Mouse (Mus musculus): ENCODE results near the gene Ep400.

Gene Ep400

GRCm38 (mm10) chr5:110665486-110666121 is 104.9 kb downstream of the Ep400 start:
- DNase-seq (ENCODE audit: low spot score): peak; percentile 13

- DNase-seq (ENCODE audit: low spot score): no peak
Observed at GRCm38 (mm10) chr5:110664750-110665269, 105.7 kb downstream of the Ep400 start.

DNA sequence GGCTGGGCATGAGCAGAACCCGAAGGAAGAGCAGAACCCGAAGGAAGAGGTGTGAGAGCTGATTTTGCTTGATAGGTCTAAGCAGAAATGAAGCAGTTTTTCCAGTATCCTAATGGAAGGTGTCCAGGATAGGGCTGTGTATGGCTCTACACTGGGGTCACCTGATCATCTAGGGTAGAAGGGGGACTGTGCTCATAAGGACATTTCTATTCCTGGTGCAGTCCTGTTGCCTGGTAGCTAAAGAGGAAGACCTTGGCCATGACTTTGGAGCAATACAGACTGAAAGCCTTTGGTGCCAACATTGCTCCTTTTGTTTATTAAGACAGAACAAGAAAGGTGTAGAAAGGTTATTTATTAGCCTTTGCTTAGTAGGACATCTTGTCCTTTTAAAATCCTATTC is 106.5 kb downstream of the Ep400 start:
- no peak for DNase-seq (ENCODE audit: low spot score)

DNA sequence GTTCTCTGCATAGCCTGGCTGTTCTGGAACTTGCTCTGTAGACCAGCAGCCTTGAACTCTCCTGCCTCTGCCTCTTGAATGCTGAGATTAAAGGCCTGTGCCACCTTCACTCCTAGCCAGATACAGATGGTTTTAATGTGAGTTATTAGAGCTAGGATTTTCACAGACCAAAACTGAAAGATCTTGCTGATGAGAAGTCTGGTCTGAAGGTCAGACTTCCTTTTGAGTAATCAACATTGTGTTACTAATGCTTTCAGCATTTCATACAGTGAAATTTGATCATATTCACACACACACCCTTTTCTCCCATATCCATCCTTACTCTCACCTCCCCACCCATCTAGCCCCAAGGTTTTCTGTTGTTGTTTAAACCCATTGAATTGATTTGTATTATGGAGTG is 110.8 kb downstream of the Ep400 start:
- DNase-seq (ENCODE audit: low spot score): no peak

DNA sequence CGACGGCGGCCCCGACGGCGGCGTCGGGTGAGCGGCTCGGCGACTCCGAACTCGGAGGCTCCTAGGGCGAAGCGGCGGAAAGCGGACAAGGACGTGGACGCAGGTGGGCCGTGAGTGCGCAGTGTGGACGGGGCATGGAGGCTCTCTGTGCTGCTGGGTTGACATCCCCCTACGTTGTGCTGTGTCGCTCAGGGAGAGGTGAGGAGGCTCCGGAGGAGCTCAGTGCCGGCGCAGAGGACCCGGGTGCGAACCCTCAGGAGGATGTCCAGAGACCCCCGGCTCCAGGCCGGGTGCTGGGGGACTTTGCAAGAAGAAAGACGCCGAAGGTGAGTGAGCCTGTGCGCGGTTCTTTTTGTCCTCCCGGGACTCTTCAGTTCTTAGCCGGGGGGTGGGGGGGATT is 116.8 kb downstream of the Ep400 start:
- no peak for DNase-seq (ENCODE audit: low spot score)

DNA sequence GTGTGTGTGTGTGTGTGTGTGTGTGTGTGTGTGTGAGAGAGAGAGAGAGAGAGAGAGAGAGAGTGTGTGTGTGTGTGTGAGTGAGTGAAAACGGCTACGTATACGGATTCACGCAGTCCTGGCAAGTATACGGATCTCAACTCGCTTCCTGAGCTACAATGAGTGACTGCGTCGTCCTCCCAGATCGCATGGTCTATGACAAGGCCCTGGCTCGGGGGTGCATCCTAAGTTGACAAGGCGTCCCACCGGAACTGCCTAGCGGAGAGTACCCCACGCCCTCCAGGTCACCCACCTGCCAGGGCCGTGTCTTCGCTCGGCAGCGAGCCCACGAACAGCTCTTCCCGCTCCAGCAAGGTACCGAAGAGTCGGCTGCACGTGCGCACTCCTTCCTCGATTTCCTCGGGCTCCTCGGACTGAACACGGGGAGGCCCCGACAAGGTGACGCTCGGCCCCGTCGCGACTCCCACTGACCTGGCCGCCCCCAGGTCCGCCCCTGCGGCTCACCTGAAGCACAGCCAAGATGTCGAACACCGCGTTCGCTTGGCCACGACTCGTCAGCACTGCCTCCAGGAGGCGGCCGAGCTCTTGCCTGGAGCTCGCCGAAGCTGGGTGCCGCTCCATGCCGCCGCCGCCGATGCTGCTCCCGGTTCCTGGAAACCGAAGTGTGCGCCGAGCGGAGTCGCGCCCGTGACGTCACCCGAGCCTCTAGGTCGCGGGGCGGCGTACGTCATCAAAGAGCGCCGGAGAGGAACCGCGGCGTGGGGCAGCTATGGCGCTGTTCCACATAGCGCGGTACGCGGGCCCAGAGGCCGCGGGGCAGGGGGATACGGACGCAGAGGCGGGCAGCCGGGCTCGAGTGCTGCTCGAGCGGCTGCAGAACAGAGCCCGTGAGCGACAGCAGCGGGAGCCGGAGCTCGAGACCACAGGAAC is 117.5 kb downstream of the Ep400 start, which contains the start of the genes Noc4l and Ddx51:
Gene Noc4l (minus strand): TSS at position 699 of the 930 bp plus-strand sequence.
Gene Ddx51 (plus strand): TSS at position 733 of the 930 bp plus-strand sequence.
- DNase-seq (ENCODE audit: low spot score): peak; percentile 99

GRCm38 (mm10) chr5:110646377-110646776 is 124.1 kb downstream of the Ep400 start:
- no peak for DNase-seq (ENCODE audit: low spot score)

DNA sequence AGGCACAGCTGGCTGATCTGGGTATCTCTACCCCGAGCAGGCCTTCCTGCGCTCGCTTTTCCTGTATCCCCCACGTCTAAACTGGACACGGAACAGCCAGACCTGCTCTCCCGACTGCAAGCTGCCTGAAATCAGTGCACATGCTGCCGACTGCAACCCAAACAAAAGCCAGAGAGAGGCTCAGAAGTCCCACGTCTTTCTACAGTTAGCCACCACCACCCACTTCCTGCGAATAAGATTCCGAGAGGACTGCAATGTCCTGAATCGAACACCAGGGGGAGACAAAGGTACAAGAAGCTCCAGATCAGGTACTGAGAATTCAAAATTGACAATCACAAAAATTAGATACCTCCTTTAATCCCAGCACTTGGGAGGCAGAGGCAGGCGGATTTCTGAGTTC is 131.1 kb downstream of the Ep400 start:
- peak; percentile 86 for DNase-seq (ENCODE audit: low spot score)

DNA sequence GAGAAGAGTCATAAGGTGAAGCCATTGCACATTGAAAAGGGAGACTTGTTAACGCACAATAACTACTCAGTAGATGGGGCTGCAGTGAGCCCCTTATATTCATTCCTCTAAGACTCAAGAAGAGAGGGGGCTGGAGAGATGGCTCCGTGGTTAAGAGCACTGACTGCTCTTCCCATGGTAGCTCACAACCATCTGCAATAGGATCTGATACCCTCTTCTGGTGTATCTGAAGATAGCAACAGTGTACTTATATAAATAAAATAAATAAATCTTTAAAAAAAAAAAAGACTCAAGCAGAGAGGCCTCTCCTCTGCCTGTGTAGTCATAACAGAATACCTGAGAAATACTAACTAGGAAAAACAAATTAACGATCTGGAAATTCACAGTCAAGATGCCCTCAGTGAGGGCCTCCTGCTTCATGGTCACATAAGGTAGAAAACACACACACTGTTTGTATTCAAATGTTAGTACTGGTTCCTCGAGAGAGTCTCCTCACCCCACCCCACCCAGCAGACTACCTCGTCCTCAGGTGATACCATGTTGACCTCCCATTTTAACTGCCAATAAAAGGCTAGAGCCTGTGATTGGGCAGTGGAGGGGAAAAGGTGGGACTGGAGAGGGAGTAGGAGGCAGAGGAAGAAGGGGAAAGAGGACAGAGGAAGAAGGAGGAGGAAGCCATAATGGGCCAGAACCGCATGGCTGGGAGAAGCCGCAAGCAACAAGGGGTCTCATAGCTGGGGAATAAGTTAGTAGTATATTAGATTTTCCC is 132.0 kb downstream of the Ep400 start:
- DNase-seq (ENCODE audit: low spot score): no peak

DNA sequence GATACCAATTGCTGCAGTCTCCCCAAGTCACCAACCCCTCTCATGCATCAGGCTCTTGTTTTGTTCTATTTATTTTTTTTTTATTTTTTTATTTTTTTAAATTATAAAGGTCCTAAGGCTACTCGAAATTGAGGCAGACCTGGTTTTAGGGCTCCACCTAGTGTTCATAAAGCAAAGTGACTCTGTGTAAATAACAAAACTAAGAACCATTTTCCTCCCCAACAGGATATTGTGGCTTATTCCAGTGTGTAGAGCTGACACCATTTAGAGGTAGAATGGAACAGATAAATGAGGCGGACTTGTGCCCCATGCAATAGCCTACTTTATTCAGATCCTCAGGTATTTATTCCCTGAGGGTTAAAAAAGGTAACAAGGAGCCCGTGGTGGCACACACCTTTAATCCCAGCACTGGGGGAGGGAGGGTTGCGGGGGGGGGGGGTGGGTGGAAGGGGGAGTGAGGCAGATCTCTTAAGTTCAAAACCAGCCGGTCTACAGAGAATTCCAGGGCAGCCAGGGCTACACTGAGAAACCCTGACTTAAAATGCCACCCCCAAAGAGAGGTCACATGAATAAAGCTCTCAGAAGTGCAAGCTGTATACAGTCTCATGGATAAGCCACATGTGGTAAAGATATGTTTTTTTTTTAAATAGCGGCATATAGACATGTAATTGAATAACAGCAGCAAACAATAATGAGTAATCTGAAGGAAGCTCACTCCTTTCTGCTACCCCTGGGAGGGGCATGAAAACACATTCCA is 134.4 kb downstream of the Ep400 start:
- no peak for DNase-seq (ENCODE audit: low spot score)

DNA sequence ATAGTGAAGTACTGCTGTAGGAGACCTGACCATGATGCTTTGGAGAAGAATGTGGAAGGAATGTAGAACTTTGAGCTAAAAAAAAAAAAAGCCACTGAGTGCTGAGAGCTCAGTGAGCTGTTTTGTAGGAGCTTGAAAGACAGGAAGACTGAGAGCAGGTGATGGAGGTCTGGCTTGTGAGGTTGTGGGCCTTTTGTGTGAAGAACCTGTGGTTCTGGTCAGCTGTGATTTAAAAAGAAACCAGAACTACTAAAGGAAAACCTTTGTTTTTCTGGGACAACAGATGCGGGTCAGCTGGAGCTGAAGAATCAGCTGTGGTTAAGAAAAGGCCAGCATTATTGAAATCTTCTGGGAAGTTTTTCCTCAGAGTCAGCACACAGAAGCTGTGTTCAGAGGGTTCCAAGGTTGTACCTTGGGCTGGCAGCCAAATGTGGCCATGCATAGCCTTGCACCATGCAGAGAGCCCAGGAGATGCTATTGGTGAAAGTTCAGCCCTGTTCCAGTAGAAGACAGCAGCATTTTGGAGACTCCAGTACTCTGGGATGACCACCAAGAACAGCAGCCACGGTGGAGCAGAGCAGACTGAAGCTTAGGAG is 140.9 kb downstream of the Ep400 start:
- no peak for DNase-seq (ENCODE audit: low spot score)

GRCm38 (mm10) chr5:110628156-110628555 is 142.4 kb downstream of the Ep400 start:
- DNase-seq (ENCODE audit: low spot score): no peak

DNA sequence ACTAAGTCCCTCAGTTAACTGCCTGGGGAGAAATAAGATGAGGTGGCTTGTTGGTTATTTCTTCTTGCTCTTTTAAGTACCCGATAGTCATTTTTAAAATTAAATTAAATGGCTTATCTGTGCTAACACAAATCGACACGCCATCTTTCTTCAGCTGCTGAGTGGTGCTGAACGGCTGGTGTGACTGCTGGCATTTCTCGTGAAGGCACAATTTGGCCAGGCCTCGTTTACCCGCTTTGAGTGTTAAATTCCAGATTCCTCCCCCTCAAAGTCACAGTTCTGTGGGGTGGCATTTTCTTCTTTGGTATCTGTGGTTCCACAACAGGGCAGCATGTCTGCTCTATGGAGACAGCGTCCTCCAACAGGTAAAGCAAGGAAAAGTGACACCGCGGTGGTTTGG is 143.2 kb downstream of the Ep400 start:
- no peak for DNase-seq (ENCODE audit: low spot score)

DNA sequence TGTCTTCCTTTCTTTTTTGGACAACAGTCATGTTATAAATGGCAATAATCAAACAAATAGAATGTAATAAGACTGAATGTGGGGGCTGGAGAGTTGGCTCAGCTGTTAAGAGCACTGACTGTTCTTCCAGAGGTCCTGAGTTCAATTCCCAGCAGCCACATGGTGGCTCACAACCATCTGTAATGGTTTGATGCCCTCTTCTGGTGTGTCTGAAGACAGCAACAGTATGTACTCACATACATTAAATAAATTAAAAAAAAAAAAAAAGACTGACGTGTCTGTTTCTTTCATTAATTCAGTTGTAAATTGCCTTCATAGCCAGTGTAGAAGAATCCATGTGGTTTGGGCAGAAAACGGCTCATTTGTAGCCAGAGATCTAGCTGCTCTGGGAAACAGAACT is 146.2 kb downstream of the Ep400 start:
- no peak for DNase-seq (ENCODE audit: low spot score)

GRCm38 (mm10) chr5:110619226-110619625 is 151.3 kb downstream of the Ep400 start:
- no peak for DNase-seq (ENCODE audit: low spot score)

Measured in retina, embryonic 14.5 days (tissue).